Mouse (Mus musculus) mouse embryonic stem cell (cell line): ENCODE data around the gene Stag1.

Source experiments
- in situ Hi-C, 2 experiments: fragments of 300-500 bp; cut with MboI; formaldehyde crosslinking; loops; 1 replicate in 1 of 2; 3 replicates in 1 of 2; pipeline ENCODE4 v1.14.3; 2019 to 2020; ENCODE audit warnings: low sequenced_read_pairs in 2 of 2, low pct_unique_long_range_greater_than_20kb in 1 of 2, mixed read lengths in 1 of 2; ENCODE audit not compliant: unreplicated experiment in 1 of 2

Gene Stag1

GRCm38 (mm10) chr9:100990609-100991008 lies 393.0 kb downstream of the Stag1 start:
- in situ Hi-C loops, result no loop called here

GRCm38 (mm10) chr9:100991321-100991720 lies 393.7 kb downstream of the Stag1 start:
- in situ Hi-C loops, result no loop called here

GRCm38 (mm10) chr9:100992191-100992590 lies 394.6 kb downstream of the Stag1 start:
- in situ Hi-C loops, result no loop called here

- in situ Hi-C loops, result no loop called here
Observed at GRCm38 (mm10) chr9:100993937-100994336, 396.3 kb downstream of the Stag1 start.

- in situ Hi-C loops, result no loop called here
Observed at GRCm38 (mm10) chr9:100997138-100997537, 399.5 kb downstream of the Stag1 start.

GRCm38 (mm10) chr9:101002053-101002452 lies 404.5 kb downstream of the Stag1 start:
- in situ Hi-C loops, result loop anchor here in 1 of 2 experiments (10.0 kb wide), 1 partner anchor 547 kb away; no protein-coding TSS in a partner anchor

GRCm38 (mm10) chr9:101002841-101003240 lies 405.2 kb downstream of the Stag1 start:
- in situ Hi-C loops, result loop anchor here in 1 of 2 experiments (10.0 kb wide), 1 partner anchor 548 kb away; no protein-coding TSS in a partner anchor

- in situ Hi-C loops, result loop anchor here in 1 of 2 experiments (10.0 kb wide), 1 partner anchor 549 kb away; no protein-coding TSS in a partner anchor
Observed at GRCm38 (mm10) chr9:101003302-101003701, 405.7 kb downstream of the Stag1 start.

- in situ Hi-C loops, result loop anchor here (5.0 to 10.0 kb wide), 2 partner anchors 551 to 554 kb away; no protein-coding TSS in a partner anchor
Observed at GRCm38 (mm10) chr9:101005866-101006265, 408.3 kb downstream of the Stag1 start.
